Mouse (Mus musculus) liver, embryonic 16.5 days (tissue): ENCODE data around the gene Acsm4. TPM values are rescaled to one million over a fixed set of nuclear protein-coding genes. Genes with fewer than 3 reads are reported as not detected.
"Not testable (repeated sequence)": the region's sequence is repeated elsewhere in the genome, so short reads cannot be mapped to it uniquely, and the experiment has no call there.

Source experiments
- ATAC-seq: fragments of 200-750 bp; cut with Nextera tagmentation; 2 replicates; pipeline ENCODE4 v1.8.0; 2017; ENCODE audit warnings: low read depth, mild to moderate bottlenecking, moderate number of reproducible peaks, moderate library complexity
- H3K27ac ChIP-seq: fragments of 300-500 bp; sonication (generic); 2 replicates; pipeline ENCODE4 v1.5.1; 2014; ENCODE audit warnings: mild to moderate bottlenecking, low read length
- H3K27me3 ChIP-seq: fragments of 300-500 bp; sonication (generic); 2 replicates; pipeline ENCODE4 v1.6.1; 2014; ENCODE audit warnings: low read depth, low read length, mixed read lengths; ENCODE audit not compliant: control insufficient read depth, insufficient read depth
- H3K36me3 ChIP-seq: fragments of 300-500 bp; sonication (generic); 2 replicates; pipeline ENCODE4 v1.6.1; 2014; ENCODE audit warnings: mild to moderate bottlenecking; ENCODE audit not compliant: control insufficient read depth, insufficient read depth
- H3K4me1 ChIP-seq: fragments of 300-500 bp; sonication (generic); 2 replicates; pipeline ENCODE4 v1.6.1; 2014; ENCODE audit warnings: low read depth, low read length, mixed read lengths; ENCODE audit not compliant: control insufficient read depth
- H3K4me2 ChIP-seq: fragments of 300-500 bp; sonication (generic); 2 replicates; pipeline ENCODE4 v1.6.1; 2014; ENCODE audit warnings: low read depth, low read length, mixed read lengths
- H3K4me3 ChIP-seq: fragments of 300-500 bp; sonication (generic); 2 replicates; pipeline ENCODE4 v1.5.1; 2014; ENCODE audit warnings: low read depth, mild to moderate bottlenecking, low read length
- H3K9ac ChIP-seq: fragments of 300-500 bp; sonication (generic); 2 replicates; pipeline ENCODE4 v1.6.1; 2014; ENCODE audit warnings: low read depth, low read length
- H3K9me3 ChIP-seq: fragments of 300-500 bp; sonication (generic); replicated peaks from 2 replicates; pipeline ENCODE4 v1.6.1; 2016; ENCODE audit warnings: low read length; ENCODE audit not compliant: control insufficient read depth
- WGBS: fragments of 180-500 bp; shearing (Covaris S2); extraction: QIAGEN DNeasy Blood & Tissue Kit; methylation state at CpG from one replicate; pipeline ENCODE4 v1.1.7; 2014; ENCODE audit not compliant: insufficient replicate concordance; 5-methylcytosine and 5-hydroxymethylcytosine counted together
- polyA plus RNA-seq: library from polyadenylated mRNA; unstranded; fragments of >200 nt; fragmentation: Nextera tagmentation; extraction: Ambion mirVana; gene quantifications from 2 replicates; pipeline ENCODE4 v1.2.1, GENCODE M21; 2015

Acsm4 gene
- polyA plus RNA-seq, 1 experiment from 2014 or later = not detected

DNA sequence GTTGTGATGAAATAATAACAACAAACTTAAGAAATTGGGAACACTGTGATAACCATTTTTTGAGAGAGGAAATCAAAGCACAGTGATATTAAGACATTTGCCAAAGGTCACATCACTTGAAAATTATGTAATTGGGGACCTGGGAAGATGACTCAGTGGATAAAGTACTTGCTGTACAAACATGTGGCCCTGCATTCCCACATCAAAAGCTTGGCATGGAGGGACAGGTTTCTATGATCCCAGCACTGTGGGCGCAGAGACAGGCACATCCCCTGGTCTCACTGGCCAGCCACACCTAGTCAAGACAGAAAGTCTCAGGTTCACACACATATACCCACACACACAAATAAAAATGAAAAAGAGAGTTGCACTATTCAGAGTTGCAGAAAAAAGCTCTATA, 5.1 kb downstream of the Acsm4 start:
- WGBS = 48% methylated on average over 1 of the region's 1 CpGs
- no peak overlapping the region for H3K27ac ChIP-seq
- ATAC-seq = no peak

GRCm38 (mm10) chr7:119714111-119714510, 24.3 kb downstream of the Acsm4 start:
- peaks cover 16% of the 10 kb centered on the region for H3K36me3 ChIP-seq
- no peaks in the 10 kb centered on the region for H3K9me3 ChIP-seq
- no peak for ATAC-seq
- no peaks in the 10 kb centered on the region for H3K27me3 ChIP-seq
- no peak overlapping the region for H3K27ac ChIP-seq
- no peak overlapping the region for H3K4me3 ChIP-seq
- no peaks in the 10 kb centered on the region for H3K4me1 ChIP-seq
- H3K9ac ChIP-seq = no peak overlapping the region
- WGBS = 78% methylated on average over 7 of the region's 7 CpGs
- H3K4me2 ChIP-seq = no peak overlapping the region

More for the DNA sequence above, 5.1 kb downstream of the Acsm4 start:
- no peak overlapping the region for H3K4me3 ChIP-seq
- no peaks in the 10 kb centered on the region for H3K27me3 ChIP-seq
- no peak overlapping the region for H3K9ac ChIP-seq
- H3K9me3 ChIP-seq = no peaks in the 10 kb centered on the region
- no peaks in the 10 kb centered on the region for H3K4me1 ChIP-seq
- H3K36me3 ChIP-seq = no peaks in the 10 kb centered on the region
- H3K4me2 ChIP-seq = no peak overlapping the region

DNA sequence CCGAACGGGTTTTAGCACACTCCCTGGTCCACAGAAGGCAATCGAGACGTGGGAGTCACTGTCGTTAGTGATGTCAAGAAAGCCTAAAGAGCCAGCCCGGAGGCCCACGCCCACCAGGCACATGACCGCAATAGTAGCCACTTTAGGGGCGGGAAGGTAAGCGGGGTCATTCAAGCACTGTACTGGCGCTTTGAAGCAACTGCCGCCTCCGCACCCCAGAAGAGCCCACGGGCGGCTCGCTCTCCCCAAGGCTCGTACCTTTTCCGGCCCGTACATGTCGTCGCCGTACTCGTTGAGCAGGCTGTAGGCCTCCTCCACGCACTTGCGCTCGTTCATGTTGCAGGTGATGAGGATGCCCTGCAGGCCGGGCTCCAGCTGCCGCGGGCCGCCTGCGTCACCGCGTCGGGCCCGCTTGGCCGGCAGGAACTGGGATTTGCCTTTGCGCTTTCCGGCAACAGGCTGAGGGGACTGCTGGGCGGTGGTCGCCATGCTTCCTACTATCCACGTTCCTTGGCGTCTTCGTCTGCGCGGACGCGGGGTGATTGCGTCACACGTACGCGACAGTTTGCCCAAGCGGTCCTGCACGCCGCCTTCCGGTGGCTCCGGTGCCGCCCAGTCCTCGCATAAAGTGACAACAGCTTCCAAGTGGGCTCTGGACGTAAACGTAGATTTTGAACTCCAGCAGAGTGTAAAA, 30.6 kb downstream of the Acsm4 start, which contains the start of gene Thumpd1:
TSS of gene Thumpd1 (minus strand) at position 546 of the 694 bp plus-strand sequence.
- Histone ChIP-seq H3K36me3 (peaks cover 16% of the 10 kb centered on the region), H3K4me3 (peak within 1 kb of the TSS; percentile 92), H3K27me3 (no peaks in the 10 kb centered on the region), H3K9ac (peak within 1 kb of the TSS; percentile 80), H3K9me3 (no peaks in the 10 kb centered on the region), H3K4me1 (peaks cover 5% of the 10 kb centered on the region), H3K4me2 (peak within 1 kb of the TSS; percentile 71), H3K27ac (peak within 1 kb of the TSS; percentile 24)
- WGBS = under 1% methylated on average over 60 of the region's 60 CpGs
- ATAC-seq = peak; percentile 90

GRCm38 (mm10) chr7:119720947-119721310, 31.1 kb downstream of the Acsm4 start:
- H3K27ac ChIP-seq = no peak overlapping the region
- peaks cover 5% of the 10 kb centered on the region for H3K4me1 ChIP-seq
- 12% methylated on average over 8 of the region's 8 CpGs for WGBS
- peak overlapping the region; percentile 92 for H3K4me3 ChIP-seq
- no peaks in the 10 kb centered on the region for H3K9me3 ChIP-seq
- no peaks in the 10 kb centered on the region for H3K27me3 ChIP-seq
- H3K9ac ChIP-seq = peak overlapping the region; percentile 80
- ATAC-seq = no peak
- peaks cover 16% of the 10 kb centered on the region for H3K36me3 ChIP-seq
- peak overlapping the region; percentile 71 for H3K4me2 ChIP-seq

GRCm38 (mm10) chr7:119727621-119728020, 37.8 kb downstream of the Acsm4 start:
- H3K27me3 ChIP-seq = no peaks in the 10 kb centered on the region
- ATAC-seq = no peak
- H3K9me3 ChIP-seq = no peaks in the 10 kb centered on the region
- no peak overlapping the region for H3K9ac ChIP-seq
- no peaks in the 10 kb centered on the region for H3K4me1 ChIP-seq
- no peak overlapping the region for H3K27ac ChIP-seq
- no peak overlapping the region for H3K4me2 ChIP-seq
- no peak overlapping the region for H3K4me3 ChIP-seq
- no peaks in the 10 kb centered on the region for H3K36me3 ChIP-seq
- 60% methylated on average over 2 of the region's 2 CpGs for WGBS

- ATAC-seq, H3K4me2 ChIP-seq, H3K4me1 ChIP-seq, H3K27me3 ChIP-seq, H3K4me3 ChIP-seq, H3K9me3 ChIP-seq, H3K36me3 ChIP-seq, H3K9ac ChIP-seq, H3K27ac ChIP-seq: not testable (repeated sequence)
- 69% methylated on average over 4 of the region's 4 CpGs for WGBS
These were observed 41.4 kb downstream of the Acsm4 start for GRCm38 (mm10) chr7:119731262-119731661.

DNA sequence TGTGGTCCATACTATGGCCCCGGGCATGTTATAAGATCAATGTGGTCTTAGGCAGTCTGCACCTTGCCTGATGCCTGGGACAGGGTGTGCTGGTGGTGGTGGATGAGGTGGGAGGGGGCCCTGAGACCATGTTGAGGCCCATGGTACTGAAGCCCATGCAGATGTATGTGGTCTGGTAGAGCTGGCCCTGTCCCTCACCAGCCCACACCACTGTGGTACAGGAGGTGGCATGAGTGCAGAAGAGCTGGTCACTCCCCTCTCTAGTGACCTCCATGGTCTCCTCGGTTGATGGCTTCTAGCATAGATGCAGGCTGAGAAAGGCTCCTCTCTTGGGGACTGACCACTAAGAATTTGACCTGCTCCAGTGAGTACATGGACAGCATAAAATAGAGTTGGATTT, 49.1 kb downstream of the Acsm4 start:
- Histone ChIP-seq H3K4me3 (no peak overlapping the region), H3K9me3 (no peaks in the 10 kb centered on the region), H3K36me3 (no peaks in the 10 kb centered on the region), H3K9ac (no peak overlapping the region), H3K4me2 (no peak overlapping the region), H3K27ac (no peak overlapping the region), H3K4me1 (no peaks in the 10 kb centered on the region), H3K27me3 (peaks cover 3% of the 10 kb centered on the region; the same call in 1 of the 2 replicates)
- 61% methylated on average over 2 of the region's 2 CpGs for WGBS
- ATAC-seq = no peak

DNA sequence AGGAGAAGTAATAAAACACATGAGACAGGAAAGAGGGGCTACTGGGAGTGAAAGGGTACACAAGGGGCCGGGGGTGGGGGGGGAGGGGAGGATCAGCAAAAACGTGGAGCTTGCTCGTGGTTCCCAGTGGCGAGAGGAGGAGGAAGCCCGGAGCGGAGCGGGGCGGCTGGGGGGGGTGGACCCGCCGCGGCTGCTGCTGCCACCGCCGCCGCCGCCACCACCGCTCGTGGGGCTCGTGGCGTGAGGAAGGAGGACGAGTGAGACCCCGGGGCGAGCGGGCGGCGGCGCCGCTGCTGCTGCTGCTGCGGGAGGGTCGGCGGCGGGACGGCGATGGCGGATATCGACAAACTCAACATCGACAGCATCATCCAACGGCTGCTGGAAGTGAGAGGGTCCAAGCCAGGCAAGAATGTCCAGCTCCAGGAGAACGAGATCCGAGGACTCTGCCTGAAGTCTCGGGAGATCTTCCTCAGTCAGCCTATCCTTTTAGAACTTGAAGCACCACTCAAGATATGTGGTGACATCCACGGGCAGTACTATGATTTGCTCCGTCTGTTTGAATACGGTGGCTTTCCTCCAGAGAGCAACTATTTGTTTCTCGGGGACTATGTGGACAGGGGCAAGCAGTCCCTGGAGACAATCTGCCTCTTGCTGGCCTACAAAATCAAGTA, 50.1 kb downstream of the Acsm4 start:
- 0 out of 2 replicates have a peak overlapping the region, but pooled peaks have one; percentile 20 for H3K4me2 ChIP-seq
- not testable (repeated sequence) for H3K4me1 ChIP-seq, H3K27ac ChIP-seq, H3K9me3 ChIP-seq, H3K27me3 ChIP-seq, H3K9ac ChIP-seq, H3K36me3 ChIP-seq
- H3K4me3 ChIP-seq = peak overlapping the region; percentile 17; the same call in 1 of the 2 replicates
- 3% methylated on average over 30 of the region's 44 CpGs for WGBS
- 0 out of 2 replicates have a peak, but pooled peaks have one; percentile 24 for ATAC-seq

DNA sequence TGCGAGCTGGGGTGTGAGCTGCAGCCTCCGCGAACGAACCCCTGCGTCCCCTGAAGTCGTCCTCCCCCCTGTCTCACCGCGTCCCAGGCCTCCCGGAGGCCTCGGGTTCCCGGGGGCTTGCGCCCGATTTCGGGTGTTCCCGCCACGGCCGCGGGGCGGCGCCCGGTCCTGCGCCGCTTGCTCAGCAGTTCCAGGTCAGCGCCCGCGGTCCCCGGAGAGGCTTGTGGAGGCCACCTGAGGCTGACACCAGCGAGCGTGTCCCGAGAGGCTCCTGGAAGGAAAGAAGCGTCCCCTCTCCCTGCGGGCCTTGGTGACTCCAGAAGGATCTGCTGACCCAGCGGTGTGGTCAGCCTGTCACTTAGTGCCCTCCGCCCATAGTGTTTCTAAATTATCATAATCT, 54.5 kb downstream of the Acsm4 start:
- peak overlapping the region; percentile 10 for H3K4me3 ChIP-seq
- H3K27me3 ChIP-seq = no peaks in the 10 kb centered on the region
- H3K9me3 ChIP-seq = no peaks in the 10 kb centered on the region
- no peak overlapping the region; the same call in 1 of the 2 replicates for H3K9ac ChIP-seq
- peak; percentile 48 for ATAC-seq
- H3K27ac ChIP-seq = no peak overlapping the region
- H3K36me3 ChIP-seq = no peaks in the 10 kb centered on the region
- no peak overlapping the region; the same call in 1 of the 2 replicates for H3K4me2 ChIP-seq
- no peaks in the 10 kb centered on the region for H3K4me1 ChIP-seq
- WGBS = 11% methylated on average over 34 of the region's 34 CpGs
